Mouse (Mus musculus) MEL (cell line): ENCODE data around the gene Gm36864. TPM values are rescaled to one million over a fixed set of nuclear protein-coding genes. Genes with fewer than 3 reads are reported as not detected.

Experiments used
- DNase-seq: peaks from one replicate; pipeline ENCODE4 v3.0.0; 2011; ENCODE audit warnings: low read depth, low spot score
- H3K27ac ChIP-seq: 2 replicates; pipeline ENCODE4 v1.5.1; 2012; ENCODE audit warnings: low read depth, mild to moderate bottlenecking, control low read depth, low read length, moderate library complexity; ENCODE audit not compliant: control insufficient read depth
- H3K27me3 ChIP-seq, 2 experiments: fragments of 150-350 bp in 1 of 2; sonication (generic) in 1 of 2; 2 replicates each; pipeline ENCODE4 v1.6.1; 2012; ENCODE audit warnings: low read length in 2 of 2, mild to moderate bottlenecking in 2 of 2, improper control_type of control experiment in 1 of 2, moderate library complexity in 1 of 2; ENCODE audit not compliant: insufficient read depth in 2 of 2, control insufficient read depth in 1 of 2
- H3K36me3 ChIP-seq, 2 experiments: 2 replicates each; pipeline ENCODE4 v1.6.1; 2012 to 2014; ENCODE audit warnings: low read length in 2 of 2, improper control_type of control experiment in 1 of 2, inconsistent platforms in 1 of 2, mild to moderate bottlenecking in 1 of 2; ENCODE audit not compliant: insufficient read depth in 2 of 2, control insufficient read depth in 1 of 2
- H3K4me1 ChIP-seq, 2 experiments: fragments of 150-350 bp in 1 of 2; sonication (generic) in 1 of 2; 2 replicates each; pipeline ENCODE4 v1.6.1; 2012; ENCODE audit warnings: low read length in 2 of 2, improper control_type of control experiment in 1 of 2, mild to moderate bottlenecking in 1 of 2; ENCODE audit not compliant: insufficient read depth in 2 of 2, control insufficient read depth in 1 of 2
- H3K4me3 ChIP-seq, 2 experiments: fragments of 150-350 bp in 1 of 2; sonication (generic) in 1 of 2; 2 replicates each; pipeline ENCODE4 v1.5.1; 2012; ENCODE audit warnings: low read depth in 2 of 2, low read length in 2 of 2, mild to moderate bottlenecking in 2 of 2, moderate library complexity in 2 of 2, control low read depth in 1 of 2, improper control_type of control experiment in 1 of 2; ENCODE audit not compliant: control insufficient read depth in 1 of 2, insufficient read depth in 1 of 2
- H3K79me2 ChIP-seq: 2 replicates; pipeline ENCODE4 v1.6.1; 2012; ENCODE audit warnings: mild to moderate bottlenecking, low read length, moderate library complexity; ENCODE audit not compliant: control insufficient read depth, poor library complexity, insufficient read depth
- H3K9ac ChIP-seq: 2 replicates; pipeline ENCODE4 v1.6.1; 2012; ENCODE audit warnings: low read depth, mild to moderate bottlenecking, control low read depth, low read length, moderate library complexity; ENCODE audit not compliant: control insufficient read depth, poor library complexity, severe bottlenecking
- H3K9me3 ChIP-seq: fragments of 150-350 bp; sonication (generic); replicated peaks from 2 replicates; pipeline ENCODE4 v1.6.1; 2012; ENCODE audit warnings: mild to moderate bottlenecking, low read length, improper control_type of control experiment, moderate library complexity; ENCODE audit not compliant: insufficient read depth
- BHLHE40 ChIP-seq: IDR thresholded peaks from 2 replicates; pipeline ENCODE4 v1.6.1; 2012; ENCODE audit warnings: low read depth, mild to moderate bottlenecking, inconsistent platforms, low read length, improper control_type of control experiment, borderline replicate concordance
- CHD1 ChIP-seq: IDR thresholded peaks from 2 replicates; pipeline ENCODE4 v1.6.1; 2012; ENCODE audit warnings: low read depth, mild to moderate bottlenecking, inconsistent platforms, low read length, improper control_type of control experiment
- CTCF ChIP-seq, 3 experiments: IDR thresholded peaks in 2 of 3; conservative IDR thresholded peaks in 1 of 3; 2 replicates each; pipeline ENCODE4 v1.5.1; 2011 to 2012; ENCODE audit warnings: low read length in 3 of 3, low read depth in 2 of 3, mild to moderate bottlenecking in 2 of 3, improper control_type of control experiment in 1 of 3, inconsistent platforms in 1 of 3, mixed read lengths in 1 of 3, moderate library complexity in 1 of 3; ENCODE audit not compliant: control insufficient read depth in 1 of 3, insufficient read depth in 1 of 3, poor library complexity in 1 of 3, severe bottlenecking in 1 of 3
- E2F4 ChIP-seq: IDR thresholded peaks from 2 replicates; pipeline ENCODE4 v1.6.1; 2011; ENCODE audit warnings: low read depth, low read length, improper control_type of control experiment, borderline replicate concordance
- ETS1 ChIP-seq: IDR thresholded peaks from 2 replicates; pipeline ENCODE4 v1.6.1; 2012; ENCODE audit warnings: low read depth, mild to moderate bottlenecking, inconsistent platforms, low read length, improper control_type of control experiment, moderate library complexity
- GABPA ChIP-seq: IDR thresholded peaks from 2 replicates; pipeline ENCODE4 v1.6.1; 2012; ENCODE audit warnings: low read depth, mild to moderate bottlenecking, inconsistent platforms, low read length, improper control_type of control experiment, moderate library complexity
- GATA1 ChIP-seq: IDR thresholded peaks from 2 replicates; pipeline ENCODE4 v1.6.1; 2011; ENCODE audit warnings: low read depth, low read length, improper control_type of control experiment
- KAT2A ChIP-seq: conservative IDR thresholded peaks from 2 replicates; pipeline ENCODE4 v1.6.1; 2012; ENCODE audit warnings: low read depth, low read length, improper control_type of control experiment, inconsistent platforms
- MAZ ChIP-seq: IDR thresholded peaks from 2 replicates; pipeline ENCODE4 v1.6.1; 2012; ENCODE audit warnings: low read depth, mild to moderate bottlenecking, inconsistent platforms, low read length, improper control_type of control experiment
- MEF2A ChIP-seq: IDR thresholded peaks from 2 replicates; pipeline ENCODE4 v1.6.1; 2014; ENCODE audit warnings: low read depth, mild to moderate bottlenecking, inconsistent platforms, low read length, improper control_type of control experiment; ENCODE audit not compliant: poor library complexity, insufficient replicate concordance, severe bottlenecking; ENCODE audit errors: extremely low read depth
- MXI1 ChIP-seq: IDR thresholded peaks from 2 replicates; pipeline ENCODE4 v1.6.1; 2011; ENCODE audit warnings: mild to moderate bottlenecking, low read depth, low read length, improper control_type of control experiment
- MYB ChIP-seq: IDR thresholded peaks from 2 replicates; pipeline ENCODE4 v1.6.1; 2011; ENCODE audit warnings: mild to moderate bottlenecking, low read depth, low read length, improper control_type of control experiment
- NRF1 ChIP-seq: IDR thresholded peaks from 2 replicates; pipeline ENCODE4 v1.6.1; 2014; ENCODE audit warnings: low read depth, mild to moderate bottlenecking, inconsistent platforms, low read length, improper control_type of control experiment, moderate library complexity; ENCODE audit not compliant: poor library complexity, insufficient read depth, severe bottlenecking
- POLR2AphosphoS2 ChIP-seq: IDR thresholded peaks from 2 replicates; pipeline ENCODE4 v1.6.1; 2011; ENCODE audit warnings: low read length, improper control_type of control experiment
- POLR2AphosphoS5 ChIP-seq: IDR thresholded peaks from 2 replicates; pipeline ENCODE4 v1.6.1; 2012; ENCODE audit warnings: low read depth, borderline replicate concordance, mild to moderate bottlenecking, inconsistent platforms, low read length, moderate library complexity, mixed read lengths
- RAD21 ChIP-seq: IDR thresholded peaks from 2 replicates; pipeline ENCODE4 v1.6.1; 2011; ENCODE audit warnings: mild to moderate bottlenecking, low read depth, low read length, improper control_type of control experiment
- RCOR1 ChIP-seq: IDR thresholded peaks from 2 replicates; pipeline ENCODE4 v1.6.1; 2012; ENCODE audit warnings: low read depth, mild to moderate bottlenecking, inconsistent platforms, low read length, improper control_type of control experiment
- SIN3A ChIP-seq: IDR thresholded peaks from 2 replicates; pipeline ENCODE4 v1.6.1; 2012; ENCODE audit warnings: low read length, improper control_type of control experiment, inconsistent platforms
- SMC3 ChIP-seq: IDR thresholded peaks from 2 replicates; pipeline ENCODE4 v1.6.1; 2011; ENCODE audit warnings: low read depth, low read length, improper control_type of control experiment
- TCF12 ChIP-seq: IDR thresholded peaks from 2 replicates; pipeline ENCODE4 v1.6.1; 2014; ENCODE audit warnings: low read depth, mild to moderate bottlenecking, inconsistent platforms, low read length, improper control_type of control experiment, moderate library complexity
- UBTF ChIP-seq: IDR thresholded peaks from 2 replicates; pipeline ENCODE4 v1.6.1; 2012; ENCODE audit warnings: low read depth, mild to moderate bottlenecking, inconsistent platforms, low read length, improper control_type of control experiment, moderate library complexity, borderline replicate concordance; ENCODE audit not compliant: insufficient read depth
- USF2 ChIP-seq, 2 experiments: IDR thresholded peaks; 2 replicates each; pipeline ENCODE4 v1.6.1; 2011 to 2012; ENCODE audit warnings: improper control_type of control experiment in 2 of 2, low read length in 2 of 2, borderline replicate concordance in 1 of 2, inconsistent platforms in 1 of 2, low read depth in 1 of 2, mild to moderate bottlenecking in 1 of 2; ENCODE audit not compliant: insufficient read depth in 1 of 2
- ZC3H11A ChIP-seq: IDR thresholded peaks from 2 replicates; pipeline ENCODE4 v1.6.1; 2012; ENCODE audit warnings: low read depth, mild to moderate bottlenecking, inconsistent platforms, low read length, improper control_type of control experiment
- ZKSCAN1 ChIP-seq: IDR thresholded peaks from 2 replicates; pipeline ENCODE4 v1.6.1; 2012; ENCODE audit warnings: low read depth, mild to moderate bottlenecking, inconsistent platforms, low read length, improper control_type of control experiment, moderate library complexity
- polyA plus RNA-seq, 2 experiments: library from polyadenylated mRNA; stranded (reverse) in 1 of 2; unstranded in 1 of 2; fragments of >175 nt in 1 of 2; fragments of >200 nt in 1 of 2; gene quantifications; 2 replicates each; pipeline versions ENCODE4 v1.2.1 to v1.2.4; 2012; ENCODE audit warnings: low replicate concordance in 2 of 2, low read depth in 1 of 2; ENCODE audit not compliant: insufficient read length in 2 of 2, insufficient read depth in 1 of 2, missing spikeins in 1 of 2
- total RNA-seq: library from RNA; depleted of rRNA; stranded (reverse); fragments of 300-350 nt; gene quantifications from 2 replicates; pipeline ENCODE4 v1.2.3, GENCODE M21; 2012

Gm36864 gene
- total and polyA plus RNA-seq, 3 experiments: 0.08 TPM; not detected in 2

DNA sequence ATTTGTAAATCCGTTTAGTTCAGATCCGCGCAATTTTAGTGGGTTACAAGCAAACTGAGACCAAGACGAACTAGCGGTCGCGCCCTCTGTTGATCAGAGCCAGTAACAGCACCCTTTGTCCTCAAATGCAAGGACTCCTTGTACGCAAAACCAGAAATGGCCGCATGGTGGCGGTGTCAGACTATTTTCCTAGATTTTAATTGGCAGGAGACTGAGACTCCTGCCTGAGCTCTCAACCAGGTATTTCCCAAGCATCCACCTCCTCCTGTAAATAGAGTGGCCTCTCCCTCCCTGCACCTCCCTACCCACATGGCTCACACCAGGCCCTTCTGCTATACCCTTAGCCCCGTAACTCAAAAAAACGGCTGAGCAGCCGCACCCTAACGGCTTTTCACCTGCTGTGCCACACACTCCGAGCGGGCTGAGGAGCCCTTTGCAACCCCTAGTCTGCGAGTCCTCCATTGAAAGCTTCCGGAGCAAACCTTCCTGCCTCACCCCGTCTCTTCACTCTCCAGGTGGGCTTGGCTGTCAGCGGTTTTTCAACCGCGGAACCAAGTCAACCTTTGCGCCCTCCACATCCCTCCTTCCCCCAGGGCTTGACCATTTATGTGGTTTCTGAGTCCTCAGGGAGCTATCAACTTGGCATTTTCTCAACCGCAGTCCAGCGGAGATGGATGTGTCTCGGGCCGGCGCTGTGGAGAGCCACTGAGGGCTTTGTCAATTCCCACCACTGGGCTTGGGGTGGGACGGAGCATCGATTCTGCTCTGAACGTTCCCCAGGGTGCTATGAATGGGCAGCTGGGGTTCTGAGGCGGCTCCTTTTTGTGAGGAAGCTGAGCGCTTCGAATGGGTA lies 27.0 kb downstream of the Gm36864 start:
- Histone ChIP-seq H3K9me3 (no peaks in the 10 kb centered on the region), H3K4me1 (no peaks in the 10 kb centered on the region), H3K27me3 (no peaks in the 10 kb centered on the region), H3K27ac (no peak overlapping the region), H3K4me3 (no peak overlapping the region), H3K36me3 (no peaks in the 10 kb centered on the region), H3K9ac (no peak overlapping the region), H3K79me2 (no peaks in the 10 kb centered on the region)
- DNase-seq: peak; percentile 88
- TF ChIP-seq SMC3 (peak; percentile 95), RAD21 (peak; percentile 88), SIN3A (peak; percentile 39; the same call in 1 of the 2 replicates), NRF1 (no peak), BHLHE40 (no peak), RCOR1 (0 out of 2 replicates have a peak, but pooled peaks have one; percentile 27), CTCF (IDR thresholded peaks at IDR 0.05 in 2 of 3, conservative IDR thresholded peaks at IDR 0.05 in 1 of 3; ENCODE audit: control insufficient read depth in 1 of 3, insufficient read depth in 1 of 3, low read depth in 2 of 3, low read length in 3 of 3, poor library complexity in 1 of 3, severe bottlenecking in 1 of 3) (peak; percentile 85 to 95 (median 92)), E2F4 (no peak), KAT2A (no peak), GABPA (no peak), ZC3H11A (peak; percentile 91)

DNA sequence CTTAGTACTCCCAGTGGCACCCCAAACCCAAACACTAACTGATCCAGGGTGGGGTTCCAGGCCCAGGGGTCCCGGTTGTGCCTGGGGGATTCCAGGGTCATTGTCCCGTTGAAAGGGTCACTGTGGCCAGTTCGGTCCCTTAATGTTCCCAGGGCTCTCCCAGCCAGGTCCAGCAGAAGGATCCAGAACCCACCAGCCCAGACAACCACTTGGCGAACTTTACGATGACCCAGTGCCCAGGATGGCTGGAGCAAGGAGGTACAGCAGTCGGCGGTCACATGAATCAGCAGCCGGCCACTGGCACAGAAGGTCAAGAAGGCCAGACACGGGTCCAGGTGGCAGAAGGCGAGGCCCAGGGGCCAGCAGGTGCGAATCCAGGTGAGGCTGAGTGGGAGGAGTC lies 32.1 kb downstream of the Gm36864 start:
- TF ChIP-seq SIN3A: no peak
- TF ChIP-seq POLR2AphosphoS2: no peak
- TF ChIP-seq MXI1: no peak
- no peak for TF ChIP-seq BHLHE40
- TF ChIP-seq ZC3H11A: no peak
- no peak for TF ChIP-seq POLR2AphosphoS5
- TF ChIP-seq CHD1: no peak
- no peak for TF ChIP-seq UBTF
- no peak for TF ChIP-seq MAZ
- no peak for TF ChIP-seq ETS1
- TF ChIP-seq MYB: no peak
- TF ChIP-seq USF2 (IDR thresholded peaks at IDR 0.05; ENCODE audit: borderline replicate concordance in 1 of 2, insufficient read depth in 1 of 2, low read depth in 1 of 2, low read length in 2 of 2): no peak
- TF ChIP-seq GATA1: no peak
- no peak for TF ChIP-seq ZKSCAN1
- no peak for TF ChIP-seq TCF12
- no peak for TF ChIP-seq KAT2A
- no peak for TF ChIP-seq RAD21
- no peak for TF ChIP-seq MEF2A
- no peak for TF ChIP-seq CTCF (IDR thresholded peaks at IDR 0.05 in 2 of 3, conservative IDR thresholded peaks at IDR 0.05 in 1 of 3; ENCODE audit: control insufficient read depth in 1 of 3, insufficient read depth in 1 of 3, low read depth in 2 of 3, low read length in 3 of 3, poor library complexity in 1 of 3, severe bottlenecking in 1 of 3)
- H3K79me2 ChIP-seq: no peaks in the 10 kb centered on the region
- no peak overlapping the region for H3K27ac ChIP-seq
- H3K27me3 ChIP-seq: no peaks in the 10 kb centered on the region
- no peaks in the 10 kb centered on the region for H3K9me3 ChIP-seq
- H3K36me3 ChIP-seq: no peaks in the 10 kb centered on the region
- H3K9ac ChIP-seq: no peak overlapping the region
- DNase-seq: no peak
- H3K4me3 ChIP-seq: no peak overlapping the region
- no peaks in the 10 kb centered on the region for H3K4me1 ChIP-seq
